Mouse (Mus musculus) ovary, postnatal 10 days (tissue): ENCODE measurements around the gene Hdc.

Source experiments
- DNase-seq: peaks from one replicate; pipeline ENCODE4 v3.0.0; 2022; ENCODE audit warnings: low spot score

Hdc gene

DNA sequence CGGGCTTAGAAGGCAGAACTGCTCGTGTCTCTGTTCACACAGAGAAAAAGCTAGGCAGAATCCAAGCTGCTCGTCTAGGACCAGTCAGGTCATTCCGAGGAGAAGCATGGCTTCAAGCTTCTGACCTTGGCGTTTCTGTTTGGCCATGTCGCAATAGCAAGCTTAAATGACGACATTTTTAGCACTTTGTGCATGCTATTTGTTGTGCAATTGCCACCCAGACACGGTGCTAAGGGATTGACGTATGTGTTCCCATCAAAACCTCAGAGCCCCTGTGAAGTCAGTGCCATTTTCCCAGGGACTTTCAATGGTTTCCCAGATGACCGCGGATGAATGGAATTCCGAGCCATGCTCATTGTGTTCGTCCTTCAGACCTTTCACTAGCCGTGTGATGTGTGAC is 18.6 kb downstream of the Hdc start:
- no peak for DNase-seq

DNA sequence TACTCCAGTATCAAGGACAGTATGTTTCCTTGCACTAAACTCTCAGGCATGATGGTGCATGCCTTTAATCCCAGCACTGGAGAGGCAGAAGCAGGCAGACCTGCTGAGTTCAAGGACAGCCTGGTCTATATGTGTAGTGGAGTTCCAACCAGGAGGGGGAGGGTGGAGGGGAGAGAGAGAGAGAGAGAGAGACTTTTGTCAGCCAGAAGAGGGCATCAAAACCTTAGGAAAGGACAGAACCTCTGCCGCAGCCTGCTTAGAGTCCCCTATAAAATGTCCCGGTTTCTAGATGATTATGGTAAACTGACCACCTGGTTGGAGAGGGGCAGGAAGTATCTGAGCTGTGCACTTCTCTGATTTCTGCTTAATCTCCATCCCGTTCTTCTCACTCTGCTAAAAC is 20.1 kb downstream of the Hdc start:
- no peak for DNase-seq

DNA sequence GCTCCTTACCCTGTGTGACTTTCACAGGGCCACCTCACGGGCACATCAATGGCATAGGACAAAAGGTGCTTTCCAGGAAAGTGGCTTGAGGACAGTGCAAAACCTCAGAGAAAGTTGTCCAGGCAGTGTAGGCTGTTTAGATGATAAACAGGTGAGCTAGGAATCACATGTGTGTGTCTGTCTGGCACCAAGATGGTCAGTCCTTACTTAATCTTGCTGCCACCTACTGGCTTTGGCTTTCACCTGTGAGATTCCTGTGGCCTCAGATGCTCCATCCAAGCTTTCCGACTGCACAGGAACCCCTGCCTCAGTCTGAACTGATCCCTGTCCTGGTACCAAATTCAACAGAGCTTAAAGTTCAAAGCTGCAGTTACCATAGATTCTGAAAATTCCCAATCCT is 20.7 kb downstream of the Hdc start:
- no peak for DNase-seq

DNA sequence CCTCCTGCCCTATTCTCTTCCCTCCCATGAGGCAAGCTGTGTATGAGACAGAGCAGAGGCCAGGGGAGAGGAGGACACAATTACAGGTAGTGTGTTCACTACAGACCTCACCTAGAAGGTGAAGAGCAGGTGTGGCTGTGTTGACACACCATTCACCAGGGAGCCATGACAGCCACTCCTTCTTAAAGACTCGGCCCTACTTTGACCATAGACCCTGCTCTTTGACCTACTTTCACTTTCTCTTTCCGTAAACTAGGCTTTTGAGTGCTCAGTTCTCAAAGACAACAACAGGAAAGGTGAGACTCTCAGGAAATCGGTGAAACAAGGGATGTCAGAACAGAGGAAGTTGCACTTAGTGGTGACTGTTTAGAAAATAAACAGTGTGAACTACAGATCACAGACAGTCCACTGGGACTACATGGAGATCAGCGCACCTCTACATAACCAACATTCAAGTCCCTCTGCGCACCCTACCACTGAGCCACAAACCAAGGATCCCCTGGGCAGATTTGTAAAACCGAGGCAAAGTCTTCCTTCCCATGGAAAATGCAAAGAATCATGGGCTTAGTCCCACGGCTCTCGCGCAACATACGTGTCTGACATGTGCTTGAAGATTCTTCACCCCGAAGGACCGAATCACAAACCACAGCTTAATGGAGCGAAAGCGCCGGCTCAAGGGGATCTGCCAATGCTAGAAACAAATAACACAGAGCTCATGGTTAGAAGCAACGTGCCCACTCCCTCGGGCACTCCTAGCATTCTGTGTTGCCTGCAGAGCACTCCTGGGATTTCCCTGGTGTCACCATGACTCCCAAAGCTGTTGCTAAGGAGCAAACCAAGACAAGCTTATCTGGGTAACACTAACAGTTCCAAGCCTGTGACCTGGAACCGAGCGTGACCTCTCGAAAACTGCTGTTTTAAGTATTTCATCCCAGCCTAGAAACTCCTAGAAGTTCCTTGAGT is 21.5 kb downstream of the Hdc start:
- DNase-seq = no peak

DNA sequence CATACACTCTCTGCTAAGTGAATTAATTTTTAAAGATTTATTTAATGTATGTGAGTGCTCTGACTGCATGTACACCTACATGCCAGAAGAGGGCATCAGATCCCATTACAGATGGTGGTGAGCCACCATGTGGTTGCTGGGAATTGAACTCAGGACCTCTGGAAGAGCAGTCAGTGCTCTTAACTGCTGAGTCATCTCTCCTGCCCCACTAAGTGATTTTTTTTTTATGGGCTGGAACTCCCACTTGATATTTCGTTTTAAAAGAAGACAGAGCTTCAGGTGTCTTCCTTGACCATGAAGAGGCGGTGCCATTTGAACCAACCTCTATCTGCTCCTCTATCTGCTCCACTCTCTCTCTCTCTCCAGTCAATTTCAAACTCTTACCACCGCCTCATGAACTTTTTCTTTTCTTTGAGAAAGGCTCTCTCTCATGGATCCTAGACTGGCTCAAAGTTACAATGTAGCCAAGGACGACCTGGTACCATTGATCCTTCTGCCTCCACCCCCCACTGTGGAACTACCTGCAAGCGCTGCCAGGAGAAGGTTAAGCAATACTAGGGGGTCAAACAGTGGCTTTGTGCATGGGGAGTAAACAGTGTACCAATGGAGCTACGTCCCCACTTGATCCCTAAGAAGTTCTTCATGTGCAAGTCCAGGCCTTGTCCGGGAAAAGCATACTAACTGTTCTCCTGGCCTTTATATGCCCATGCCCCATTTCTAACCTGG is 22.6 kb downstream of the Hdc start:
- DNase-seq = no peak

DNA sequence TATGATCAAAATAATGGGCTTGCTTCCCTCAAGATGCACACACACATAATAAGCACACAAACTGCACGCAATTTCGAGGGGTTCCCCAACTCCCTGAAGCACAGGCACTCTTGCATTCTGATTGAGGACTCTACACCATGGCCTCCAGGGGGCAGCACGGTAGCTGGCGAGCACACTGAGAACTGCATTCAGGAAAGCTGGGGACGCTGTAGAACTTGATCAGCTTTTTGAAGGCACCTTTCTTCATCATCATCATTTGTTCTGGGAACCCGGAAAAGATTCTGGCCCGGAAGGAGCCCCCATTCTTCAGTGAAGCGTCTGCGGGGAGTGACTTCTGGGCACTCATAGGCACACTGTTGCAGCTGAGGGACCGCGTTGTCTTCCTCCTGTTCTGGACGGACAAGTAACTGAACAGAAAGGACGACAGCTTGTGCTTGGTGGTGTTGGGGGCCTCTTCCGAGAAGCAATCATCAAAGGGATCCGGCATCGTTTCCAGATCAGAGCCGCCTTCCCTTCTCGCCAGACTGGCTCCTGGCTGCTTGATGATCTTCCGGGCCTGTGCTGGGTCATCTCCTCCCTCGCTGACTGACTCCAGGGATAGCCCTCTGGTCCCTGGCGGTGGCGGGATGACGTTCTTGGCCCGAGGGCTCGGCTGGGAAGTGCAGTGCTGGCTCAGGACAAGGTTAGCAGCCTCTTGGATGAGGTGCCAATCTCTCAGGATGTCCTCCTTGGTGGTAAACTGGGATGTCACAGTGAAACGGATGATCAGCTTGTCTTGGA is 25.1 kb downstream of the Hdc start:
- no peak for DNase-seq

DNA sequence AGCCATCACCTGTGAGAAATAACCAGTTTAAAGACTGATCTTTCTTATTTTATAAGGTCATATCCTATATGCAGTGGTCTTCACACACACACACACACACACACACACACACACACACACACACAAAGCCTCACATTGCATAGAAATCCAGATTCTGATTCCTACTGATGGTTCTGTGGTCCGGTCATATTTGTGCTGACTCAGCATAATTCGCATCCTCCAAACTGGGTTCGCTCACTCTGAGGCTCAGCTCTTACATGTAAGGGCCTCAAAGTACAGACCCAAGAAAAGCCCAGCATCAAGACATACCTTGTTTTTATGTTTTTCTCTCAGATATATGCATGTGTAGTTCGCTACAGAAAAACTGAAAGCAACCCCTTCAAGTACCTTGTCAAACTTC is 27.8 kb downstream of the Hdc start:
- DNase-seq = no peak

DNA sequence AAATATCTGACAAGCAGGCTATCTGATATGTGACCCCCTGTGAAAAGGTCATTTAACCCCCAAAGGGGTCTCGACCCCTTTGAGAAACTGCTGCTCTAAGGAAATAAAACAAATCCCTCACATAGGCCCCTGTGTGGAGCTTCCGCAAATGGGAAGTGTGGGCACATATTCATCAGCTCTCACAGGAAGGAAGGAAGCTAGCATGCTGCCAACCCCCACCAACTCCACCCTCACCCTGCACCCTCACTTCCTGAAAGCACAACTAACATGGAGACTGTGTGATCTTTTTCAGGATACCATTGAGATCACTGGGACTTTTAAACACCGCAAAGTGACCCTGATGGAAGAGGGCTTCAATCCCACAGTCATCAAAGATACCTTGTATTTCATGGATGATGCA is 31.6 kb downstream of the Hdc start:
- DNase-seq = no peak

DNA sequence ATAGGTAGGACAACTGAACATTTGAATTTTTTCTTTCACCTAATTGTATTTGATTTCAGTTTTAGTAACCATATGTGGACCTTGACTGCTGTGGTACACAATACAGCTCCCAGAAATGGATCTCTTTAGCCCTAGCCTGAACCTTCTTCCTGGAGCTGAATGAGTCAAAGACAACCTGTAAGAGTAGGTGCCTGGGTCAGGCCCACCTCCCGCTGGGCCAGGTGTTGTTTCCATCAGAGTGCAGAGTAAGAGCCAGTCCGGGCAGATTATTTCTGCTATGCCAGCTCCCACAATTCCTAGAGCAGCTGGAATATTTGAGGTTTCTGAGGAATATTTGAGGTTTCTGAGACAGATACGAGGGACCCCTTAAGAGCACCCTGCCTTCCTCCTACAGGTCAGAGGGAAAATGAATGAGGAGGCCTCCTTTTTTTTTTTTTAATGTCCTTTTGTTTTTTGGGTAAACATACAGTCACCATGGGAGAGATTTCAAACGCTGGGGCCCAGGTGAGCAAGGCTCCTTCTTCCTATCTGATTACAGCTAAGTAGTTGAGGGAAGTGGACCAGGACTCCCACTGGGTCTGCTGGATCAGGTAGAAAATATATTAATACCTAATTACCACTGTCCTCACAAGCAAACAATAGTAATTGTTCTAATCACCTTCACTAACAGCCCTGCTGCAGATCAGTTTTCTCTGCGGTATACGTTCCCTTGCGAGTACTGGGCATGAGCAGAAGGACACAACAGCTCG is 34.3 kb downstream of the Hdc start:
- DNase-seq = no peak

DNA sequence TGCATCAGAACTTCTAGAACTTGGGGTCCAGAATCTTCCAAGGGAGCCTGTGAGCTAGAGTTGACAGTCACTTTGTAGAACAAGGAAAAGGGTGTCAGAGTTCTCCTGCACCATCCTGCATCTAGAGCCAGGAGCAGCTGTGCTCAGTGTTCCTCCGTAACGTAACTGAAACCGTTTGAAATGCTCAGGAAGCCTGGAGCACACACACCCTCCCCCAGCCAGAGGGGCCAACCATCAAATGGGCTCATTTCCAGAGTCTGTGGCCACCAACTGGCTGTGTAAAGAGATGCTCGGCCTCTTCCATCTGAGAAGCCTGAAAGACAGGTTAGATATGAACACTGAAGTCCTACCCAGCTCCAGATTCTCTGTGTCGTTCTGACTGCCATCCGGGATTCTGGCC is 35.1 kb downstream of the Hdc start:
- DNase-seq = no peak

DNA sequence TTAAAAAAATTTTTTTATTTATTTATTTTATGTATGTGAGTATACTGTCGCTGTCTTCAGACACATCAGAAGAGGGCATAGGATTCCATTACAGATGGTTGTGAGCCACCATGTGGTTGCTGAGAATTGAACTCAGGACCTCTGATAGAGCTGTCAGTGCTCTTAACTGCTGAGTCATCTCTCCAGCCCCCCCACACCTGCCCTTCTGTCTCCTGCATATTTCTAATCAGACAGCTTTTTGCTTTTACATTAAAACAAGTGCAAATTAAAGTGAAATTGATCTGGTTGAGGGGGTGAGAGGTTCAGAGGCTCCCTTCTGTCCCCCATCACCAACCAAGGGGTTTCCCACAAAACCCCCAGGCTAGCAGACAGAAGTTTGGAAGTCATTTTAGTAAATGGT is 39.8 kb downstream of the Hdc start:
- DNase-seq = no peak

DNA sequence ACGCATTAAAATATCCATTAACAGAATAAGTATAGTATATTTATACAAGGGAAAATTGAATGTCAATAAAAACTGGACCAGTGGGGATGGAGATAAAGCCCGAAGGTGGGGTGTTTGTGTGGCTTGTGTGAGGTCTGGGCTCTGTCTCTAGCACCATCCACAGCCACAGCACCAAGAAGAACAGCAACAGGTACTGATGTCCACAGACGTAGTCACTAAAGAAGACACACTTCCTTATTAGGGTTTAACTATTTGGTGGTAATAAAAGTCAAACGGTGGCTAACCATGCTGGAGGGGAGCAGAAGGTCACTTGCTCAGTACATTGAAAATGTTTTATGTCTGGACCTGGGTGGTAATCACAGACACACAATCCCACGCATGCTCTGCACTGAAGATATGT is 41.7 kb downstream of the Hdc start:
- DNase-seq = no peak

DNA sequence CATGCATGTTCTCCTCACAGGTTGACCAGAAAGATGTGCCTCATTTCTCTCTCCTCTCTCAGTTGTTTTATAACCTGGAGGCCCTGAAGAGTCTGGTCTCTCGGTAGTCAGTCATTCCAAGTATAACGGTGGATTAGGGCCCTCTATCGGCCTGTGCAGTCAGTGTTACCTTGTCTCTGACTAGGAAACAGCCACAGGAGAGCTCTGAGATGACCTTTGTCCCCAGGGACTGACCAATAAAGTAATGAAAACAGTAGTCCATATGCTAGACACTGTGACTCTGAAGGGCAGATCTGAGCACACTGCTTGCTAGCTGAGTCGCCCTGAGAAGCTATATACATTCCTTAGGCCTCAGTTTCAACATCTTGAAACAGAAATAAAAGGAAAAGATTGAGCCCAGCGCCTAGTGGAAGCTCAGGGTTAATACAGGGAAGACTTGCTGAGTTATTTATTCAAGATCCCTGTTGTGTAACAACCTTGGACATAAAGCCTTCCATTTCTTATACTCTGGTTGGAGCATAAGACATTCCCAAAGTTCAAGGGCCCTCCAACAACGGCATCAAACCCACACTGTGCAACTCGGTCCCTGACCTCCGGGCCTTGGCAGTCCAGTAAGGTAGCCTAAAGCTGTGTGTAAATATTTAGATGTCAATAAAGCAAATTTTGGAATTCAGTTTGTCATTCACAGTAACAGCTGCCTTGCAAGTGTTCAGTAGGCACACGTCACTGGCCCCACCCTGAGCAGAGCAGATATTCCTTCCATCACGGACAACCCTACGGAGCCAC is 43.5 kb downstream of the Hdc start:
- DNase-seq = no peak

DNA sequence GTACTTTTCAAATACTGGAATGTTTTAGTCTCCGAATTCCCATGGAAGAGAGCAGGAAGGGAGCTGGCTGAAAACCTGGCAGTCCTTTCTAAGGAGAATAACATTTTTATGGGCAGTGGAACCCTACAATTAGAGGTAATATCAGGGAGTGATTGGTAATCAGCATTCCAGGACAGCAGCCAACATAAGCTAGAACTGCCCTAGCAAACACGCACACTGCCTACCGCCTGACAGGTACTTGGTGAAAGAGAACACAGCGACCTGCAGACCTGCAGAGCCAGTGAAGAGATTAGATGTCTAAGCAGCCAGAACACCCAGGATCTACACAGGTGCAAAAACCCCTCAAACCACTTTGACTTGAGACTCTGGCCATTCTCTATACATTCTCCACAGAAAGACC is 46.4 kb downstream of the Hdc start:
- DNase-seq = no peak

DNA sequence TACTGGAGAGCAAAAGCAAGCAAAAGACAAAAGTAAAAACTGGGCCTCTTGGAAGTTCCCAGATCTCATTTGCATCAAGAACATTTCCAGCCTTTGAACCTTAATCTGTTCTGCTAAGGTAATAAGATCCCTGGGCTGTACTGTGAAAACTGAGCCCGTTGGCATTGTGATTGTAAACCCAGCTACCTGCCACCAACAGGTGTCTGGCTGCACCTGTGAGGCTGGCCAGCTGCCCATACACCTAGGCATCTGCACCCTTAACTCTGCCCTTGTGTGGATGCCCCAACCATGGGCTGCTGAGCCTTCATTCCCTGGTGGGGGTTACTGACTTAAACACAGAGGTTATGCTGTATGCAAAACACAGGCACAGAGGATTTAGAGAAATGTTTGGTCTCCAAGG is 46.9 kb downstream of the Hdc start:
- DNase-seq = no peak

DNA sequence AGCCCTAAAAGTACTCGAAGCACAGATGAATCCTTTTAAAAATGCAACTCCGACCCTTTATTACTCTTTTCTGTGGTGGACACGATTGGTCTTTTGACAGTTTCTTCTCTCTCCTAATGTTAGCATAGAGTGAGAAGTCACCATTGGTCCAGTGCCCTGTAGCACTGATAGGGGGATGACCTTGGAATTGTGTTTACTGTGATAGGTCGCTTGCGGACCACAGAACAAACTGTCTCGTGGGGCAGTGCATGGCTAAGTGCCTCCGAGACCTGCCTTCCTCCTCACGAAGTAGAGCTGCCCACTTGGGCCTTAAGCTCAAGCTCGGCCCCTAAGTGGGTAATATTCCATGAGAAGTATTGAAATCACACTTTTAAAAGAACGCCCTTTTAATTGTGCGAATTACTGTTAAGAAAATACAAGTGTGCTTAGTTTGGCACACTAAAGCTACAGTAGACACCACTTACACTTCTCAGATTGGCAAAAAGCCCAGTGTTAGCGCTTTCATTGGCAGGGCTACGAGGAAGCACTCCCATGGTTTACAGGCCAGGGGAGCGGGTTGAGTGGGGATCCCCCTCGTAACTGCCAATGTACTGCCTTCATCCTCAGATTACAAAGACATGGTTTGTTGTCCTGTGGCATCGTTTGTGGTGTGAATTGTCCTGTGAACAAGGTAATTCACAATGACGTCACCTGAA is 55.5 kb downstream of the Hdc start:
- no peak for DNase-seq

DNA sequence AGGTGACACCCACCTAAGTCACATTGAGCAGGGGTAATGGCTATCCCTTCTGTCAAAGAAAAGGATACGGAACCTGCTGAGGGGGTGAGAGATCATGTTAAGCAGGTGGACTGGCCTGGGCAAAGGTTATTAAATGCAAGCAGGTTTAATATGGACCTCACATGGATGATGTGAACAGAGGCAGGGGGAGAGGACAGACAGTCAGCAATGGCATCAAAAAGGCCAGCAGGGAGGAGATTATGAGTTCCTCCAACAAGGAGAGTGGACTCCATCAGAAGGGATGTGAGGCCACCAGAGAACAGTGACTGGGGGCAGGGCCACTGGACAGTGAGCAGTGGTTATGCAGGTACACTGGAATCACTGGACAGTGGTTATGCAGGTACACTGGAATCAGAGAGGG is 59.0 kb downstream of the Hdc start:
- no peak for DNase-seq

DNA sequence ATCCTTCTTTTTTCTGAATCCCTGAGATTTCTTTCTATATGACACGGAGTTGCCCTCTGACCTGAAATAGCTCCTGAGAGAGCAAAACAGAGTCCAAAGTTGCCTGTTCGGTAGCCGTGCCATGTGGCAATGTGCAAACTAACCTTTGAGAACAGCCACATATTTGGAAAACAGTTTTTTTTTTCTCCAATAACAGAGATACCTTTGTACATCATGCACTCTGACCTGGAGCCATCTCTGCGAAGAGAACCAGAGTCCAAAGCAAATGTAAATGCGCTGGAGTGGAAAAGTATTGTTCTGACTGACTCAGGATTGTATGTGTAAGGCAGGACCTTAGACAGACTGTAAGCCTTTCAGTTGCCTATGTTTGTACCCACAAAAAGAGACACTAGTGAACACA is 63.6 kb downstream of the Hdc start:
- DNase-seq = no peak

DNA sequence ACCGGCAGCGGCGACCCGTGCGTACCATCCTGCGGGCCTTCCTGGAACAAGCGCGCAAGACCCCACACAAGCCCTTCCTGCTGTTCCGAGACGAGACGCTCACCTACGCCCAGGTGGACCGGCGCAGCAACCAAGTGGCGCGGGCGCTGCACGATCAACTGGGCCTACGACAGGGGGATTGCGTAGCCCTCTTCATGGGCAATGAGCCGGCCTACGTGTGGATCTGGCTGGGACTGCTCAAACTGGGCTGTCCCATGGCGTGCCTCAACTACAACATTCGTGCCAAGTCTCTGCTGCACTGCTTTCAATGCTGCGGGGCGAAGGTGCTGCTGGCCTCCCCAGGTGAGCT is 65.8 kb downstream of the Hdc start:
- no peak for DNase-seq
